Mouse (Mus musculus) CD4-positive, CD25-positive, alpha-beta regulatory T cell (primary cell): ENCODE data around the gene Chrnd. TPM values are rescaled to one million over a fixed set of nuclear protein-coding genes. Genes with fewer than 3 reads are reported as not detected.

ENCODE experiments used
- polyA plus RNA-seq: library from polyadenylated mRNA; unstranded; fragments of 100-300 nt; shearing (Covaris generic); gene quantifications from one replicate; pipeline ENCODE4 v1.2.1, GENCODE M21; 2017

Gene Chrnd
- not detected for polyA plus RNA-seq

GRCm38 (mm10) chr1:87190429-87190828, at the start of gene Chrnd:
TSS of gene Chrnd (plus strand) at chr1:87190607.

GRCm38 (mm10) chr1:87156199-87156587, 34.2 kb upstream of the Chrnd start, which contains the start of gene Ecel1:
TSS of gene Ecel1 (minus strand) at chr1:87156521.

GRCm38 (mm10) chr1:87183013-87183412, 7.4 kb upstream of the Chrnd start, which contains the start of gene Prss56:
TSS of gene Prss56 (plus strand) at chr1:87183313.

GRCm38 (mm10) chr1:87204465-87204864, 14.1 kb downstream of the Chrnd start, which contains the start of gene Chrng:
TSS of gene Chrng (plus strand) at chr1:87204657.

GRCm38 (mm10) chr1:87213735-87214704, 23.6 kb downstream of the Chrnd start, which contains the start of gene Eif4e2:
TSS of gene Eif4e2 (plus strand) at chr1:87213914.

Other genes starting within 250 kb of the Chrnd start
- gene Alppl2, start 100.7 kb upstream of the Chrnd start, polyA plus RNA-seq, result not detected
- not detected for gene Alpi, start 89.0 kb upstream of the Chrnd start, polyA plus RNA-seq
- not detected for gene Akp3, start 65.6 kb upstream of the Chrnd start, polyA plus RNA-seq
- 0.08 TPM for gene Ecel1, start 34.1 kb upstream of the Chrnd start, polyA plus RNA-seq
- gene Prss56, start 7.3 kb upstream of the Chrnd start, polyA plus RNA-seq, result not detected
- gene Chrng, start 14.1 kb downstream of the Chrnd start, polyA plus RNA-seq, result 0.06 TPM
- gene Eif4e2, start 23.3 kb downstream of the Chrnd start, polyA plus RNA-seq, result 120 TPM
- gene Efhd1, start 73.8 kb downstream of the Chrnd start, polyA plus RNA-seq, result 0.10 TPM
- gene Gigyf2, start 136.4 kb downstream of the Chrnd start, polyA plus RNA-seq, result 66.9 TPM
- gene Kcnj13, start 204.1 kb downstream of the Chrnd start, polyA plus RNA-seq, result 0.32 TPM